Mouse (Mus musculus): Measurements from ENCODE around the gene Rexo5.

Gene Rexo5

GRCm38 (mm10) chr7:119793586-119794250 lies at the start of gene Rexo5, which contains the start of gene Eri2:
Gene Rexo5 (plus strand): TSS chr7:119794006.
Gene Eri2 (minus strand): TSS chr7:119794058.
- DNase-seq (ENCODE audit: extremely low spot score, low read depth, low spot score), result peak; percentile 42

- DNase-seq (ENCODE audit: extremely low spot score, low read depth, low spot score), result no peak
Measured at GRCm38 (mm10) chr7:119744321-119744720, 49.5 kb upstream of the Rexo5 start.

DNA sequence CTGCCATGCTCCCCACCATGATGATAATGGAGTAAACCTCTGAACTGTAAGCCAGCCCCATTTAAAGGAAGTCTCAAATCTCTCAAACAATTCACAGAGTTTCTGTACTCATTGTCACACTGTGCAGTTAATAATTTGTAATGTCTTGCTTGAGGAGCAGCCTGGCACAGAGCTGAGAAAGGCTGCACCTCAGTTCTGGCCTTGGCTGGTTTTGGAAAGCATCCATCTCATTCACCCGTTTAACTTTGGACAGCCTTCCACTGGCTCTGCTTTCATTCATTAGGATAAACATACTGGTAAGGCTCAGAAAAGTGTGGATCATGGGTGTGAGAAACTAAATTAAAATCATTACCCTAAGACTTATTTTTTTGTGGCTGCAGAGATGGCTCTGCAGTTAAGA lies 47.9 kb upstream of the Rexo5 start:
- no peak for DNase-seq (ENCODE audit: extremely low spot score, low read depth, low spot score)

- DNase-seq (ENCODE audit: extremely low spot score, low read depth, low spot score), result no peak
Measured at GRCm38 (mm10) chr7:119748761-119749160, 45.0 kb upstream of the Rexo5 start.

- no peak for DNase-seq (ENCODE audit: extremely low spot score, low read depth, low spot score)
Measured at GRCm38 (mm10) chr7:119749942-119750341, 43.9 kb upstream of the Rexo5 start.

DNA sequence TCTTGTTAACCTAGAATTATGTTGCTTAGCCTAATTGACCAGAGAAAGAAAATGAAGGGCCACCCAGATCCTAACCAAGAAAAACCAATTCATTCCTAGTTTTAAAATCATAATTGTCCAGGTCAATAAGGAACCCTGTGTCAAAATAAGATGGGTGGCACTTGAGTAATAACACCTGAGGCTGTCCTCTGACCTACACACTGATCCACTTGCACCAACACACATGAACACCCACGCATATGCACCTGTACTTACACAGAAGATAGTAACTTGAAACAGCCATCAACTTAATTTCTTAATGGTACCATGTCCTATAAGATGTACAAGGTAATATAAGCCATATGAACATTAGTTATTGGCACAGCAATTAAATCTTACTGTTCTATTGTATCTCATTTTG lies 40.1 kb upstream of the Rexo5 start:
- DNase-seq (ENCODE audit: extremely low spot score, low read depth, low spot score), result no peak

GRCm38 (mm10) chr7:119760527-119760951 lies 33.3 kb upstream of the Rexo5 start, which contains the start of gene Acsm3:
Gene Acsm3 (plus strand): TSS chr7:119760923.
- DNase-seq (ENCODE audit: extremely low spot score, low read depth, low spot score), result no peak

DNA sequence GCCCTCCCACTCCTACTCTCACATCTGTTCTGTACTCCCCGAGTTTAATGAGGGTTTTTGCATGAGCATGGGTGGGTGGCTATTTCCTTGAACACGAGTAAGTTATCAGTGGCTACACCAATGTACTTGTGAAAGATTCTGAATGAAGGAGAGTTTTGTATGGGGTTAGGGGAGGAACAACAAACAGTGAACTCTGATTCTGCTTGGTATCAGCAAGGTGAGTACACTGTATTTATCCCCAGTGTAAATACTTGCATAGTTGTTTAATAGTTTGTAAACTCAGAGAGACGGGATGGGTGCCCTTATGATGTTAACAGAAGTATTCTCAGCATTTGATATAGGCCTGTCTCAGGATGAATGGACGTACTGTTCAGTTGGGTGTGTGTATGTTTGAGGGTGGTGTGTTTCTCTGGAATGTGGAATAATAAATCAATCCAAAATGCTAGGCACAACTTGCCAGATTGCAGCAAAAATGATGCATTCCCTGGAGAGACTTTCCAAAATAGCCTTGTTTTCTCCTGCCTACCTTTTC lies 31.6 kb upstream of the Rexo5 start:
- no peak for DNase-seq (ENCODE audit: extremely low spot score, low read depth, low spot score)

GRCm38 (mm10) chr7:119764377-119764776 lies 29.4 kb upstream of the Rexo5 start:
- no peak for DNase-seq (ENCODE audit: extremely low spot score, low read depth, low spot score)

DNA sequence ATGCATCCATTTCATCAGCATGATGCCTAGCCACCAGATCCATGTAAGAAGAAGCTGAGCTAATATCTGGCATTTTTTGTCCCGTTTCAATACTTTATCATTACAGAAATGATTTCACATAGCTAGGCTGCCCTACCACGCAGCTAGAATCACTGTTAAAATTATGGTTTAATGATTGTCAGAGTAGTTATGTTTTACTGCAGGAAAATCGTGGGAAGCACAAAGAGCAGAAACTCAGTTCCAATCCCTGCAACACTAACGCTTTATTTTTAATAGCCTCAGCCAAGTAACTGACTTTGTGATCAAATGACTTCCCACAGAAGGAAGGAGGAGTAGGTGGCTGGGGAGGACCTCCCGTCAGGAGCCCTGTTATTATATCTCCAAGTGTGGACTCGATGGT lies 26.8 kb upstream of the Rexo5 start:
- DNase-seq (ENCODE audit: extremely low spot score, low read depth, low spot score), result no peak

GRCm38 (mm10) chr7:119769895-119770294 lies 23.9 kb upstream of the Rexo5 start:
- no peak for DNase-seq (ENCODE audit: extremely low spot score, low read depth, low spot score)

DNA sequence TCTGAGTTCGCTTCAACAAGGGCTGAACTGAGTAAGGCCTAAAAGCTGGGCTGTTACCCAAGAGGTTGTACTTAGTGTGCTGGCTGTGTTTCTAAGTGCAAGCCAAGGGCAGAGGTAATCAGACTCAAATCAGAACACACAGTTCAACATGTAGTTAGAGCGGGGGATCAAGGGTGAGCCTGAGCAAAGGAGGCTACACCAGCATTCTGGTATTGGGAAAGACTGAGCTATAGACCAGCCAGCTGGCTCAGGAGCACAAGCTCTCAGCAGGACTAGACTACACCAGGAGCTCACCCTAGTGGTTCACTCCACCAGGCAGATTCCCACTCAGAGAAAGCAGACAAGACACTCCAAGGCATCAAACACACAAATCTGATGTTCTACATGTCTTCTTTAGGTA lies 10.4 kb upstream of the Rexo5 start:
- DNase-seq (ENCODE audit: extremely low spot score, low read depth, low spot score), result no peak

DNA sequence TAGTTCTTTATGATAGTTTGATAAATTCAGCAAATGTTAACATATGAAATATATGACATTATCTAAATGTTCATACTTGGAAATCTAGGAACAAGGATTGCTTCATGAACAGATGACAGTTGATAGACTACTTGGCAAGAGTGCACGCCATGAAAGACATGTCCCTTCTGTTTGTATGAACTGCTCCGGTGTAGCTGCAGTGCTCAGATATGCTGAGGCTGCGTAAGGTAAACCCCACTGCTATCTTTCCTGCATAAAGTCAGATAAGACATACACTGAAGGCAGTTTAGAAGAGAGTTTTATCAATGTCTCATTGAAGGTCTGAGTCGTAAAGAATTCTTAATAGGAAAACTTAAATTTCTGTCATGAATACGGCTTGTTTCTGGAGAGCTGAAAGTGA lies 8.9 kb upstream of the Rexo5 start:
- no peak for DNase-seq (ENCODE audit: extremely low spot score, low read depth, low spot score)

- no peak for DNase-seq (ENCODE audit: extremely low spot score, low read depth, low spot score)
Measured at GRCm38 (mm10) chr7:119789024-119789423, 4.8 kb upstream of the Rexo5 start.

DNA sequence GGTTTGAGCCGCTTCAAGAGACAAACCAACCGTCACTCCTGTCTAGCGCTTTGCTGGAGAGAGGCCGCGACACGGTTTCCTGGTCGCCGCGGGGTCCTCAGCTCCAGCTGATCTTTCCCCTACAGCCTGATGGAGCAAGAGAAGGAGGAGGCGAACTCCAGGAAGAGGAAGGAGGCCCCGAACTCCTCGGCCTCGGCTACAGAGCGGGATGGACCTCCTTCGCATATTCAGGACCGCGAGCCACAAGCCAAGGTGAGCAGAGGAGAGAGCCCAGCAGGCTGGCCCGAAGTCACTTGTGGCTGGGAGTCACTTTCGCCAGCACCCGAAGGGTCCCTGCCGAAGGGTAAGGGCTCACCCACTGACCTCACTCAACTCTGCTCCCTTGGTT lies 439 bp downstream of the Rexo5 start:
- DNase-seq (ENCODE audit: extremely low spot score, low read depth, low spot score), result no peak

DNA sequence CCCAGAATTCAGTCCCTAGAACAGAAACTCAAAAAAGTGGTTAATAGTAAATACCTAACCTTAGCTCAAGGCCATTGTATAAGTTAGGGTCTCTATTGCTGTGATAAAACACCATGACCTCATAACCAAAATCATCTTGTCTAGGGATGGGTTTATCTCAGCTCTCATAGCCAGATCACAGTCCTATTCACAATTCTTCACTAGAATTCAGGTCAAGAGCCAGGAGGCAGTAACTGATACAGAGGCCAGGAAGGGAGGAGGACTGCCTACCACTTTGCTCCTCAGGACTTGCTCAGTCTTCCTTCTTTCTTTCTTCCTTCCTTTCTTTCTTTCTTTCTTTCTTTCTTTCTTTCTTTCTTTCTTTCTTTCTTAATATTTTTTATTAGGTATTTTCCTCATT lies 1.5 kb downstream of the Rexo5 start:
- no peak for DNase-seq (ENCODE audit: extremely low spot score, low read depth, low spot score)

DNA sequence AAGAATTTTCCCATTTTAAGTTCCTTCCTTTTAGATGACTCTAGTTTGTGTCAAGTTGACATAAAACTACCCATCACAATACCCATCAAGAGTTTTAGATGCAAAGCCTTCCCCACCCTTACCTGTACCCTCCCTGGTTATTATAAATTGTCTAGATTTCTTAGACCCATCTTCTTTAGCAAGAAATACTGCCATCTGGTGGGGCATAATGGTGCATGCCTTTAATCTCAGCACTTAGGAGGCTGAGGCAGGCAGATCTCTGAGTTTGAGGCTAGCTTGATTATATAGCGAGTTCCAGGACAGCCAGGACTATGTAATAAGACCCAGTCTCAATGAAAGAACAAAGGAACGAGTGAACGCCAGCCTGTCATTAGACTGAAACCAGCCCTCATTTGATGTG lies 6.7 kb downstream of the Rexo5 start:
- no peak for DNase-seq (ENCODE audit: extremely low spot score, low read depth, low spot score)

DNA sequence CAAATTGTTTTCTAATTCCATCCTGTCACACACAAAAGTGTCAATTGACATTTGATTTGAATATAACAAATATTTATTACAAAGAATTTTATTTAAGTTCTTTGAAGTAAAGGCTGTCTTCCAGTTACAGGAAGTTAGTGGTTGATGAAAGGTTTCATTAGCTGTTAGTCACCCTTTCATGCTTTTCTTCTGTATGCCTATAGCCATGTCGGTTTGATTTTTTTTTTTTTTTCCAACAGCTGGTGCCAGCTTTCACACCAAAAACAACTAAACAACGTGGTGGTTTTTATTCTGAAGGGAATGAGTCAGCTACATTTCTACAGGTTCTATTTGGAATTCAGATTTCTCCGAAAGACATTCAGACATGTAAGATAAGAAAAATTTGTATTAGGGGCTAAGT lies 7.2 kb downstream of the Rexo5 start:
- no peak for DNase-seq (ENCODE audit: extremely low spot score, low read depth, low spot score)

- no peak for DNase-seq (ENCODE audit: extremely low spot score, low read depth, low spot score)
Measured at GRCm38 (mm10) chr7:119807396-119807795, 13.6 kb downstream of the Rexo5 start.

GRCm38 (mm10) chr7:119808723-119809122 lies 14.9 kb downstream of the Rexo5 start:
- no peak for DNase-seq (ENCODE audit: extremely low spot score, low read depth, low spot score)

DNA sequence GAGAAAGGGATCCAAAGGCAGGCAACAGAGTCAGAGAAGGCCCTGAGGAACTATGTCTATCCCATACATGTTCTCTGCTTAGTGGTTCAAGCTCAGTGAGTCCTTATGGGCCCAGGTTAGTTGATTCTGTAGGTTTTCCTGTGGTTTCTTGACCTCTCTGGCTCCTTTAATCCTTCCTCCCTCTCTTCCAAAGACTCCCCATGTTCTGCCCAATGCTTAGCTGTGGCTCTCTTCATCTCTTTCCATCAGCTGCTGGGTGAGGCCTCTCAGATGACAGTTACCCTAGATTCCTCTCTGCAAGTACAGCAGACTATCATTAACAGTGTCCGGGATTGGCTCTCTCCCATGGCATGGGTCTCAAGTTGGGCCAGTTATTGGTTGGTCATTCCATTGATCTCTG lies 41.6 kb downstream of the Rexo5 start:
- DNase-seq (ENCODE audit: extremely low spot score, low read depth, low spot score), result no peak

GRCm38 (mm10) chr7:119835996-119836777 lies 42.4 kb downstream of the Rexo5 start:
- DNase-seq (ENCODE audit: extremely low spot score, low read depth, low spot score), result no peak

Data from hindlimb bud, embryonic 11.5 days (tissue).